Mouse (Mus musculus): ENCODE measurements around the gene Khdc1b.
"Not testable (repeated sequence)": the region's sequence is repeated elsewhere in the genome, so short reads cannot be mapped to it uniquely, and the experiment has no call there.

The Khdc1b gene

GRCm38 (mm10) chr1:21383256-21383655 lies at the start of gene Khdc1b:
Gene Khdc1b (plus strand): TSS chr1:21383556.
- DNase-seq (ENCODE audit: low read depth): no peak

- DNase-seq (ENCODE audit: low read depth): no peak
Observed at GRCm38 (mm10) chr1:21335836-21336235, 47.5 kb upstream of the Khdc1b start.

- DNase-seq (ENCODE audit: low read depth): no peak
Observed at GRCm38 (mm10) chr1:21340745-21341144, 42.6 kb upstream of the Khdc1b start.

- DNase-seq (ENCODE audit: low read depth): peak; percentile 80
Observed at GRCm38 (mm10) chr1:21344253-21344652, 39.1 kb upstream of the Khdc1b start.

- DNase-seq (ENCODE audit: low read depth): not testable (repeated sequence)
Observed at GRCm38 (mm10) chr1:21344752-21345151, 38.6 kb upstream of the Khdc1b start.

GRCm38 (mm10) chr1:21349341-21349740 lies 34.0 kb upstream of the Khdc1b start, which contains the start of gene Khdc1a:
Gene Khdc1a (plus strand): TSS chr1:21349641.
- no peak for DNase-seq (ENCODE audit: low read depth)

- not testable (repeated sequence) for DNase-seq (ENCODE audit: low read depth)
Observed at GRCm38 (mm10) chr1:21368031-21368430, 15.3 kb upstream of the Khdc1b start, which contains the start of gene Khdc1c. Gene Khdc1c (plus strand): TSS chr1:21368331.

- DNase-seq (ENCODE audit: low read depth): no peak
Observed at GRCm38 (mm10) chr1:21391138-21391671, 7.8 kb downstream of the Khdc1b start.

GRCm38 (mm10) chr1:21402804-21403203 lies 19.4 kb downstream of the Khdc1b start:
- DNase-seq (ENCODE audit: low read depth): no peak

- no peak for DNase-seq (ENCODE audit: low read depth)
Observed at GRCm38 (mm10) chr1:21407266-21407665, 23.9 kb downstream of the Khdc1b start.

- DNase-seq (ENCODE audit: low read depth): peak; percentile 55
Observed at GRCm38 (mm10) chr1:21411331-21412196, 28.2 kb downstream of the Khdc1b start.

GRCm38 (mm10) chr1:21412197-21412555 lies 28.8 kb downstream of the Khdc1b start:
- DNase-seq (ENCODE audit: low read depth): no peak

GRCm38 (mm10) chr1:21419370-21419769 lies 36.0 kb downstream of the Khdc1b start:
- no peak for DNase-seq (ENCODE audit: low read depth)

GRCm38 (mm10) chr1:21425654-21426053 lies 42.3 kb downstream of the Khdc1b start:
- DNase-seq (ENCODE audit: low read depth): no peak

GRCm38 (mm10) chr1:21428079-21428478 lies 44.7 kb downstream of the Khdc1b start:
- no peak for DNase-seq (ENCODE audit: low read depth)

- no peak for DNase-seq (ENCODE audit: low read depth)
Observed at GRCm38 (mm10) chr1:21431666-21432065, 48.3 kb downstream of the Khdc1b start.

- no peak for DNase-seq (ENCODE audit: low read depth)
Observed at GRCm38 (mm10) chr1:21434853-21435252, 51.5 kb downstream of the Khdc1b start.
